Mouse (Mus musculus) kidney, adult 9 months (tissue): Measurements from ENCODE around the gene Fgfr2.

Experiments
- DNase-seq: peaks from one replicate; pipeline ENCODE4 v3.0.0; 2022

Gene Fgfr2

DNA sequence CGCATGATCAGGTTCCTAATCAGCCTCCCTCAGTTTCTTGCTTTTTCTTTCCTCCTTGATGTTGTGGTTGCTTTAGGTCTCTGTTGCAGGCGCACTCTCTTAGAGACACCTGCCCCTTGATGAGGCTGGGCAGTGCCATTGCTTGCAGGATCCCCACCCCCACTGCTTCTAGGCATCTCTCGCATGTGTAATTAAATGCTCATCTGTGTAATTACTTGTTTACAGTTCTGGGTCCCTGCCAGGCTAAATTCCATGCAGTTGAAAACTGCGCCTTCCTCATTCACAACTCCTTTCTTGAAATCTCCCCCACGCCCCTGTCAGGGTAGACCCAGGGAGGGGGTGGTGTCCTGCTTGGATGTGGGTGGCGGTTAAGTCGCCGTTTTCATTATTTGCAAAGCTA is 1380.0 kb downstream of the Fgfr2 start:
- no peak for DNase-seq

DNA sequence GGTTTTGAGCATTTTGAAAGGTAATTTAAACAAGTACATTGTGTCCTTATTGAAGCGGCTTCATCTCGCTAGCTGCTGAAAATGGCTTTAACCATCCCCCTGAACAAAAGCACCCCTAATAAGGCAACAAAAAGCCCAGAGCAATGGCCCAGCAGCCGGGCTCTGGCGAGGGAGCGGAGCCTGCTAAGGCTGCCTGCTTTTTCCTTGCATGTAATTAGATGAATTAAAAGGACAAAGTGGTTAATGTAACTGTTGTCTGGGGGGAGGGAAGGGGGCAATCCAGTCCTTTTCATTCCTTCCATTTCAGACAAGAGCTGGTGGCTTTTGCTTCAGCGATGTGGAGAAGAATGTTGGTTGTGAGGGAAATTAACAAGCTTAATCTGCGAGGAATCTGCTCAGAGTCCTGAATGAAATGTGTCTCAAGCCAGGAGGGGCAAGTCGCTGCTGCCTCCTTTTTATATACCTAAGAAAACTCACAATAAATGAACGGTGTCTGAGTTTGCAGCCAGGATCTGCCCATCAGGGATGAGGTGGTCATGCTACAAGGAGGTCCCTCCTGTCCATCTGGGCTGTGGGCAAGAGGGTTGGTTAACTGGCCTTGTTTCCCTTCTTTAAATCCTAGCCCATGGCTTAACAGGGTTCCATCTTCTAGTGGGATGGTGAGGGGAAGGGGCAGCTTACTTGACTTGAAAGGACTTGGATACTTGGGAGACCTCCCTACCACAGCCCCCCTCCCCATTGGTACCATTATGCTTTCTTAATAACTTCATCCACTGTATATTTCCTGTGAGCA is 1400.2 kb downstream of the Fgfr2 start:
- no peak for DNase-seq

DNA sequence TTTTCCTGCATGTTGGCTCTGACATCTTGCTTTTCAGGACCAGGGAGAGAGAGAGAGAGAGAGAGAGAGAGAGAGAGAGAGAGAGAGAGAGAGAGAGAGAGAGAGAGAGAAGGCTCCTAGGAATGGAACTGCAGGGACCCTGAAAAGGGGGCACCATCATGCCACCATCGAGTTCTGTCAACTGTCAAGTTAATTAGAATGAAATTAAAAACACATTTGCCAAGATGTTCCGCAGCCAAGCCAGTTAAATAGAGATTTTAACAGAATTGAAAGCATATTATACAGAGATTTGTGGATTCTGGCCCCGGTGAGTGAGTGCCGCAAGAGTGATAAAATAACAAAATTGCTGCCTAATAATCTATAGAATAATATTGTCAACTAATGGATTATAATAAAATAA is 1400.8 kb downstream of the Fgfr2 start:
- no peak for DNase-seq

DNA sequence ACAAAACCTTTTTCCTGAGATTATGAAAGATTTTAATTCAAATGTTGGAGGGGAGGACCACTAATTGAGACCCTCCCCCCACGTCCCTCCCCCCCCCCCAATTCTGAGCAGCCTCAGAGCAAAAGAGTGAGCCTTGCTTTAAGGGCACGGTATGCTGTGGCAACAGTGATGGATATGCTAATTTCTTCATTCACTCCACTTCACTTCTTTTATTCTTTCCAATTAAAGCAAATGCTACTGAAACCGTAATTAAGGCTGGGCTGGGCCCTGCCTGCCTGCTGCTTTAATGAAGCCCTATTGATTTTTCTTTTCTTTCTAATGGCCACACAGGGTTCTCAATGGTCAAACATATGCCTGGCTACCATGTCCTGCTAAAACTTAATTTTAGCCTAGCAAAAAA is 1404.9 kb downstream of the Fgfr2 start:
- DNase-seq: no peak

DNA sequence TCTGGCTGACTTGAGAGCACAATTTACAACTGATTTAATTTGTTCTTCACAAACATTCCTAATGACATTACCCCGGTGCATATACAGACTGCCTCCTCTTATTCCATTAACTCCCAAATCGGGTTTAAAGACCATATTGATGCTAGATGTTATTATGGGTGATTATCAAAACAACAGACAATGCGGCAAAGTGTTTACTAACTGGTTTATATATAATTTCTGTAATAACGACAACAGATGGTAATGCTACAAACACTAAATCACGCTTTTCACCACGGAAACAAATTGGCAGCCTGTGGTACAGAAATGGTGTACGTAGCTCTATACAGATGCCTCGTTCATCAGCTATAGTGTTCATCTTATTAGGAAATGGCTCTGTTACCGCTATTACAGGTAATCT is 1410.1 kb downstream of the Fgfr2 start:
- DNase-seq: no peak

DNA sequence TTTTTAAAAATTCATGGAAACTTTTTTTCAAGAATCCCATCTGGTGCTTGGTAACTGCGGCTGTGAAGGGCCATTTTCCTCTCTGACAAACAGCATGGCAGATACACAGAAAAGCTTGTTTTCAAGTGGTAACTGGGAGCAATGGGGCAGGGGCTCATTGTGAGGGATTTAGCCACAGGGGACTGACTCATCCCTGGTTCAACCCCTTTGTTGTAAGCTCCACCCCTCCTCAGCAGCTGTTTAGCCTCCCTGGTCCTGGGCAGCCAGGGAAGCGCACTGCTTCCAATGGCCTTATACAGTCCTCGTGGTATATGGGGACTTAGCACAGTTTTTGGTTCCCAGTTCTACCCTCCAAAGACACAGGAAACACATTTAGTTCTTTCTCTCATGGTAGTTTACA is 1426.3 kb downstream of the Fgfr2 start:
- DNase-seq: no peak

DNA sequence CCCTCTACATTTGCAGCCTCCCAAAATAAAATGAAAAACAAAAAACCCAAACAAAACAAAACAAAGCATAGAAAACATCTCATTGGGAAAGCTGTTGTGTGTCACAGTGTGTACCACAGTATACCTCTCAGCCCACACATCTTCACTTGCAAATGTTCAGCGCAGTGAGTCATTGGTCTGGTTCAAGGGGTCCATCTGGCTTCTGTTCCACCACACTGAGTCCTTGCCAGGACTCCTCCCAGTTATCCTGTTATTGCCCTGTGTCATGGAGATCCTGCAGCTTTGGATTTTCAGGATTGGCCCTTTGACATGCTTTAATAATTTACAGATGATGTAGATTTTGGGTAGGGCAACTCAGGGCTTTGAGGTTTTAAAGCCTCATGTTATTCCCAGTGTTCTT is 1435.8 kb downstream of the Fgfr2 start:
- no peak for DNase-seq

DNA sequence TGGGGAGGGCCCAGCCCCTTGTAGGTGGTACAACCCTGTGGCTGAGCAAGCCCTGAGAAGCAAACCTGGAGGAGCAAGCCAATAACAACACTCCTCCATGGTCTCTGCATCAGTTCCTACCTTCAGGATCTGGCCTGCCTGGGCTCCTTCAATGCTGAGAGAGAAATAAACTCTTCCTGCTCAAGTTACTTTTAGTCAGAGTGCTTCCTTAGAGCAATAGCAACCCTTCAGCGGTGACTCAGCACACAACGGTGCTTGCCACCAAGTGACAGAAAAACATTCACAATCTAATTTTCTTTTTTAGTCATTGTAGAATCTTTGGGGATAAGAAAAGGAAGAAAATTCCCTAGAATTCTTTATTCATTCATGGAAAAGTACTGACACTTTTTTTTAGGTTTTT is 1446.0 kb downstream of the Fgfr2 start:
- no peak for DNase-seq

DNA sequence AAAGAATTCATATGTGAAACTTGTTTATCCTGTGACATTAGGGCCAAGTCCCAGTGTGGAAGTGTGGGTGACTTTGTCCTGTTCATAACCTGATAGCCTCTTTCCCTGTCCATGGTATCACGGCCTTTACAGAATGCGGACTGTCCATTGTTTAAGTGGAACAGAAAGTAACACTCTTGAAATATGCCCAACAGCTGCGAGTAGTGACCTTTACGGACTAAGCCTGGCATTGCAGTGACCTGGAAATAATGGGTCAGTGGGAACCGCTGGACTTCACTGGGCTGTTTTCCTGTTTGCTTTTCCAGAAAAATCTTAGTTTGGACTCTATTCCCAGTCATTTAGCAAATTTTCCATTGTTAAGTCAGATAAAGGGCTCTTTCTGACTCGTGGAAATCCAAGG is 1452.6 kb downstream of the Fgfr2 start:
- no peak for DNase-seq

DNA sequence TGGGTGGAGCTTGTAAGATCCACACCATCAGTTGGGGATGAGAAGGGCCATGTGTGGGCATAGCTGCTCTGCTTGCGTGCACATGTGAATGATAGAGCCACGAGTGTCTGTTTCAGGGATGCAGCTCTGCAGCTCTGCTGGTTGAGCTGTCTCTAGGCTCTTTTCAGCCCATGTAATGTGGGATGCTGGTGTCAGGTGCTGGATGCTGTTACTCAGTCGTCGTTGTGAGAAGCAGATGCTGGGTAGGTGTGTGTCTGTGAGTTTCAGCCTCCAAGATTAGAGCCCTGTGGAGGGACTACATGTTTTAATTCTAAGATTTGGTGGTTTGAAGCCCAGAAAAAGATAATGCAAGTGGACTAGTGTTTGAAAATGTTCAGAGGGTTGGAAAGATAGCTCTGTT is 1453.8 kb downstream of the Fgfr2 start:
- no peak for DNase-seq

DNA sequence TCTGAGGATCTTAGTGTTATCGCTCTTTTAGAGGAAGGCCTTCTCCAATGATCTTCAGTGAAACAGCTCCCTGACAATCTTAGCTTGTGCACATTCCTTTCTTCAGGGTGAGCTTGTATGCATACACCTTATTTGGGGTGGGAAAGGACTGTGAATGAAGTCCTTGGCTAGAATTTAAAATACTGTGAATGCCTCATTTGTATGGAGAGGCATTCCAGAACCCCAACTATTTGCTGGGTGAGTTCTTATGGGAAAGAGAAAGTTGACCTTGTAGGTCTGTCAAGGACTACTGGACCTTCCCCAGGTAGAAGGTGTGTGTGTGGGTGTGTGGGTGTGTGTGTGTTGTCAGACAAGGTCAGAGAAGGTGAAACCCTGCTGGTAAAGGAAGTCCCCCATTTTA is 1462.4 kb downstream of the Fgfr2 start:
- no peak for DNase-seq

DNA sequence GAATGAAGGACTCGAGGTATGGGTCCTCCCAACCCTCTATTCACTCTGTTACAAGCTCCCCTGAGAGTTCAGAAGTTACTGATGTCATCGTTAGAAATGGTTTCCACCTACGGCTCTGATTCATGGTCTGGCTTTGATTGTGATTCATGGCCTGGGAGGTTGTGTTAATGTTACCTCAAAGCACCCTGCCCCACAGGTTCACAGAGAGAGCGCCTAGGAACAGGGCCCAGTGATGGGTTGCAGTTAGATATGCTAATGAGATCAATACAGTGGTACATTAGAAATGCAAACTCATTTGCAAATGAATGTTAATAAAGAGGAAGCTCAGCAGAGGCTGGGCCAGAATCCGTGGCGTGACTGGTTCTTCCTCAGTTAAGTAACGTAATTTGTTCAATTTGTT is 1467.1 kb downstream of the Fgfr2 start:
- DNase-seq: no peak

DNA sequence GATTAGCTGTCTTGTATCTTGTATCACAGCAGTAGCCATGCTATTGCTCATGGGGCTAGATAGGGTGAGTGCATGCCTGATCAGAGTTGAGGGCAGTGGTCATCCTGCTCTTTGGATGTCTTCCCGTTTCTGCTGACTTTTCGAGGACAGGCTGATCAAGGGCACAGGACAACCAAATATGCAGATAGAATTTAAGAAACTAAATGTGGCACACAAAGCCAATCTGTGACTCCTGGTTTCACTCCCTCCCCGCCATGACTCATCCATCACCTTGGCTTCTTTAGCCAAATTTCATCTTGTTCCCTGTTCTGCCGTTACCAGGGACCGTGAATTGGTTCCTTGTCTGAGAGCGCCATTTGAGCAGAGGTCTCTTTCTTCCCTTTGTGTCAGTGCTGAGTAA is 1469.7 kb downstream of the Fgfr2 start:
- no peak for DNase-seq

DNA sequence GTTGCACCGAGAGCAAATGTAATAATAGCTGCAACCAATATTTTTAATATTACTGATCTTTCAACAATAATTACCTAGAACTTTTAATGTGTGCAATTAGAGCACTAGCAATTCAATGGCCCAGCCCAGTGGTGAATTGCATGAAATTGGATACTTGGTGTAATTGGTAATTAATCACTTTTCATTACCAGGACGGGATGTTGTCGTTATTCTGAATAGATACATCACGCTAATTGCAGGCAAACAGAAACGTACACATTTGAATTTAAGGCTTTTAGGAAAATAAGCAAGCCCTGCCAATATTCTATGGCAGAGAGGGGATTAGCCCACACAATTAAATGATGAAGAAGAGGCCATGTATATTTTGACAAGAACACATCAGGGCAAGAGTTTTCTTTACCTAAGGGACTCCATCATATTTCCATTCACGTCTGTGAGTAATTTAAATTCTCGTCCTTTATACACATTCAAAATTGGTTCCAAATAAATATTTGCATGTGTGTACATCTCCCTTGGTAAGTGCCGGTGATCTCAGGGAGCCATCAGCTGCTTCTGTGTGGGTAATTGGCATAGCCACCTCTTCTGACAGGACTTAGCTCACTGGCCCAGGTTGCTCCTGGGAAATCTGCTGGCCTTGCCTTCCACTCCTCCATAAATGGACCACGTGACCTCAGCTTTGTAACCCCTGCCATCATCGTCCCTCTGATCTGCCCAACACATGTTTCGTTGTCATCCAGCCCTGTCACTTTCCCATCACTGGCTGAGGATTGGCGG is 1471.0 kb downstream of the Fgfr2 start:
- DNase-seq: no peak

DNA sequence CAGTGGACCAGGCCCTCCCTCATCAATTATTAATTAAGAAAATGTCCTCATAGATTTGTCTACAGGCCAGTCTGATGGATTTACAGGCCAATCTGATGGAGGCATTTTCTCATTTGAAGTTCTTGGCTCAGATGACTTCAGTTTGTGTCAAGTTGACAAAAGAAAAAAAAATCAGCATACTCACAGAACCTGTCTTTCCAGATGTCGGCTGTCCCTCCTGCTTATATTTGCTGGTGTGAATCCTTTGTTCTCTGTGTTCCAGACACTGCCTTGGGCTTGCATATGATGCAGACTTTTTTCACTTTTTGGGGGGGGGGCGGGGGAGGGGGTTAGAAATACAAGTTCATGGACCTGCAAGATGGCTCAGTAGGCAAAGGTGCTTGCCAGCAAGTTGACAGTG is 1472.9 kb downstream of the Fgfr2 start:
- DNase-seq: no peak

DNA sequence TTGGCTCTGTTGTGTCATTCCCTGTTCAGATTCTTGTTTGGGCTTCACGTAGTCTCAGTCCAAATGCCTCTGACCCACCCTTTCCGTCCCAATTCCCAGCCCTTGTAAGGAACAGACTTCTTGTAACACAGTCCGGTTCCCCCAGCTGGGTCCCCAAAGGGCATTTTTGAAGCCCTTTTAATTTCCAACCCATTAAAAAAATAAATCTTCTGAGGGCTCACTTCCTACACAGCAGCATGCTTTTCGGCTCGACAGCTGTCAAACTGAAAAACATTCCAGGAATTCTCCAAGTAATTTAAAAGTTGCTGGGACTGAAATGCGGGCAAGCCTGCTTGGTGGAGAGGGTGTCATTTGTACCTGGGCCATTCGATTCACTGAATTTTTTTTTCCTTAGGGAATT is 1474.9 kb downstream of the Fgfr2 start:
- DNase-seq: no peak

DNA sequence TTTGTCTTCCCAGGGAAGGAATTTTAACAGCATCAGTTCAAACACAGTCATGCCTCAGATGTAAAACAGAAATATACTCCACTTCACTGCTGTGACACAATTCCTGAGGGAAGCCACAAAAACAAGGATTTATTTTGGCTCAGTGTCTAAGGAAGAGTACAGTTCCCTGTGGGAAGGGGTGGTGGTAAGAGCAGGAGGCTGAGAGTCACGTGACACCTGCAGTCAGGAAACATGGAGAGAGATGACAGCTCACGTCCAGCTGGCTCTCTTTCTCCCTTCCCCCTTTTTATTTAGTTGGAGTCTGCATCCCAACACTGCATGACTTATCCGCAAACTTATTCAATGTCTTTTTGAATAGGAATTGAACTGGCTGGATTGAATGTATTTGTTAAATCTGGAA is 1475.6 kb downstream of the Fgfr2 start:
- no peak for DNase-seq

DNA sequence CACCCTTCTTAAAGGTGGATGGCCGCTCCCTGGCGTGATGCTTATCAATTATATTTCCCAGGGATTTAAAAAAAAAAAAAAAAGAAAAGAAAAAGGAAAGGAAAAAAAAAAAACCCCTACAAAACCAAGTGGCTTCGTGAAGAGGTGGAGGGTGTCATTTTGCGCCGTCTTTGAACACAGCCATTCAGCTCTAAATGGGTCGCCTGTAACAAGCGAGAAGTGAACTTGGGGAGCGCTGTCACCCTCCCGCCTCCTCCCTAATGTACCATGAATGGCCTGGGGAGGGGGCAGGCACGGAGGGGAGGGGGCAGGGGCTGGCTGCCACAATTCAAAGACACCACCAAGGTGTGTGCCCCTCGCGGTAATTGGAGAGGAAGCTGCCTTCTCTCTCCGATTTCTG is 1478.6 kb downstream of the Fgfr2 start:
- DNase-seq: no peak

DNA sequence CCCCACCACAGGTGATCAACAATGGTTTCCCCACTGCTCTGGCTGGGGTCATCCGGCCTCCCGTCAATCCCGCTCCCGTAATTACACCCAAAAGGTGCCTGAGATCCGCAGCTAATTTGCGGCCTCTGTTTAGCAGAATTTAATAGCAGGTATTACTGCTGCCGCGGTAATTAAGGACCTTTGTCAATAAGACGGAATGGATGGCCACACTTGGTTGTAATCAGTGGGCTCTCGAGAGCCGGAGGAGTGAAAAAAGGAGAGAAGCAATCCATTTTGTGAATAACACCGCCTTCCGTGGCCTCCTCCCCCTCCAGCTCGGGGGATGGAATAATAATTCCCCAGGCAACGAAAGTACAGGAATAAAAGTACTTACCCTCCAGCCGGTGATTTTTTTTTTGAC is 1479.1 kb downstream of the Fgfr2 start:
- no peak for DNase-seq

DNA sequence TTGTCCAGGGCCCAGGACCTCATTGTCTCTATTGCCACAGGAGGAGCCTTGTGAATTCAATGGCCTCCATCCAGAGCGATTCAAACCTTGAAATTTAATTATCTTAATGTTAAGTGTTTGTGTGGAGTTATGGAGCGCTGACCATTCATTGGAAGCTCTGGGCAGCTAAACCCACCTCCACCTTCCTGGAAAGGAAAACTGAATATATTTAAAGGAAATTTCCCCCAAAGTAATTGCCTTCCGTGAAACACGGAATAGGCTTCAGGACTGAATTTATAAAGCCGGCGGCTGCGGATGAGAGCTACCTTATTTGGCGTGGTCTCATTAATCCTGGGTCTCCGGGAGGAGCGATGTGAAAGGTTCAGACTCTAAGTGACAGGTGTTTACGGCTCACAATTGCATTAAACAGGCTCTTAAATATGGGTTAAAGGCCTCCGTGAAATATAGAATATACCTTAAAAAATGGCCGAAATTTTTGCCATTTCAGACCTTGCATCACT is 1479.8 kb downstream of the Fgfr2 start:
- no peak for DNase-seq

DNA sequence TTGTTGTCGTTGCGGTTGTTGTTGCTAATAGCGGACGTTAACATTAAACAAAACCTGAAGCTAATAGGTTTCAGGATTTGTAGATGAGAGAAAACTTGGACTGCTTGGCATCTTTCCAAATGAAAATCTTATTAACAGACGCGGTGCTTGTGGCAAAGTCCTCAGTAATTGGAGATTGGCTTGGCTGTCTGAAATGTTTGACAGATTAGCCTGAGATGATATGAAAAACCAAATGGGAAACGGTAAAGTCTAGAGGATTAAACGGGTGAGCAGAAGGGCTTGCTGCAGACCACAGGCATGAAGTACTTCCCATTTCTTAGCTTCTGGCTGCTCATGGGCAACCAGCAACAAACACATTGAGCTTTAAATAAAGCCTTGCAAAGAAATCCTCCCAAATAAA is 1493.6 kb downstream of the Fgfr2 start:
- DNase-seq: no peak

DNA sequence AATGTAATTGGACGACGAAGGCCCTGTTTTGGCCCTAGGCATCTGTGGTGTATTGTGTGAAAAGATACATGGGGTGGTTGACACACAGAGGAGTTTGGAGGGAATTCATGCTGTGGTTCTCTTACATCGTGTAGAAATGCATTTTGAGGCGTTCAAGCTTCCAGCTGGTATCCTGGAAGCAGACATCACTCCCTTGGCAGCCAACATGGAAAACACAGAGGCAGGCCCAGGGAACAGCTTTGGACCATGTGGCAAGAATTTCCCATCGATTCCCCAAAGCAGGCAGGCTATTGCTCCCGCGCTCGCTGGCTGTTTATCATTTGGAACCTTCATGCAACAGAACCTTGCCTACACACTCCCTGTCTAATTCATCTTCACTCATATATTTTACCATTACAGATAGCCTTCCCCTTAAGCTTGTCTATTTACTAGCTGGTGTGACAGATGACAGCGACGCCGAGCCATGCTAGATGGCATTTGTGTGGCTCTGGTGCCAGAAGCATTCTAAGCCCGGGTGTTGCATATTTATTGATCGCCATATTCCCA is 1494.2 kb downstream of the Fgfr2 start:
- DNase-seq: no peak

DNA sequence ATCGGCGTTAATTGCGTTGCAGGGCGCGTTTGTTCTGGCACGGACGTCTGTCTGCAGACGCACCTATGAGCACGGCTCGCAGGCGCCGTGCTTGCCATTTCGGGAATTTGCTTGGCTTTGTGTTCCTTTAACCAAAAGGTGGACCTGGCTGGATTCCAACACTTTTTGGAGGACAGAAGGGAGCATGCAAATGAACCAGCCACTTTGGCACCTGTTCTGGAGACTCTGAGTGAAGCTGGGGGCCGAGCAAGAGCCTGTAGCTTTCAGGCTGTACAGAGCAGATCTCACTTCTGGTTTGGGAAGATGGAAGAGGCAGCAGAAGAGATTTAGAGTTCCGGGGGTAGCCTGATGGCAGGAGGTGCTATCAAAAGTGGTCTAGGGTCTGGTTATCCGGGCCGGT is 1494.8 kb downstream of the Fgfr2 start:
- no peak for DNase-seq

DNA sequence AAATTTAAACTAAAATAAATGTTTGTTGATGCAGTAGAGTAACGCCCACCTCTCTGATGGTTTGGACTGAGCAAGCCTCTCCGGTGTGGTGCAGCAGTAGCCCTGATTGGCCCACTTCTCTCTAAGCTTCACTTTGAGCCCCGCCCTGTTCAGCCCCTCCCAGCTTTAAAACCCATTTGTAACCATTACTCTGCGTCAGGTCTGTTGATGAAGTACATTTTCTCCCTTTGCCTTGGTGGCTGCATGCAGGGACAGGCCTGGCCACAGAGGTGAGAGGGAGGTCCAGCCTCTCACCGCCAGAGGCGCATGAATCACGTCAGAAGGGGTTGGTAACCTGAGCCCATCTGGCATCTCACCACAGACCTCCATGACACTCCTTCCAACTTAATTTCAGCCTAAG is 1513.5 kb downstream of the Fgfr2 start:
- DNase-seq: no peak
